Mouse (Mus musculus) layer of hippocampus, adult 9-10 months (tissue): ENCODE measurements around the gene Antxr1.

Experiments used
- DNase-seq: peaks from one replicate; pipeline ENCODE4 v3.0.0; 2022; ENCODE audit warnings: low spot score

Antxr1 gene

DNA sequence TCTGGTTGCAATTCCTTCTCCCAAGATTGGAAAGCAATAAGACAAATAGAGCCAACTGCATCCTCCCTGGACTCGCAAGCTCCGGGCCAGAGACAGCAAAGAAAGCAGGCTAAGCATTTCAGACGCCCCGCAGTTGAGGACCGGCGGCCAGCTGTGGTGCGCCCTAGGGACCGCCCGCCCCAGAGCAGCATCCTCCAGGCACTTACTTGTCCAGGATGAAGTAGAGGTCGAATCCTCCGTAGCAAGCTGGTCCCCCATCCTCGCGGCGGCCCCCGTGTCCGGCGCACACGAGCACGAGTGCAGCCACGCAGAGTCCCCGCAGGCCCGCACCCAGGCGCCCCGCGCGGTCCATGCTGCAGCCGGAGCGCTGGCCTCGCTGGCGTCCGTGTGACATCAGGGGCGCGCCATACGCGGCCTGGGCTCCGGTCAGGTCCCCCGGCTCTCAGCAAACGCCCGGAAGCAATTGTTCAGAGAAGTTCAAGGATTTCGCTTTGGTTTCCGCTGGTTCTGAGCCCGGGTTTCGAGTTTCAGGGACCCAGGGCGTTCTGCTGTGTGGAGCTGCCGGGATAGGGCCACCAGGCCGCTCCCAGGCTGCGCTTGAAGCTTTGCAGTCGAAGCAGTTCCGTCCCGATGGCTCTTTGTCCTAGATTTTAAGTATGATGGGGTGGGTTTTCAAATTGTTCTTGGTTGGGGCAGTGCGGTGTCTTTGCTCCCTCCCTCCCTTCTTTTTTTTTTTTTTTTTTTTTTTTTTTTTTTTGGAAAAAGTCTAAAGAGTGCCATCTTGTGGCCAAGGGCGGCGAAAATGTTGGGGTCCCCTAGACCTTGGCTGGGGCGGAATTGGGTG lies at the start of gene Antxr1:
Gene Antxr1 (minus strand): TSS at position 731 of the 844 bp plus-strand sequence.
- DNase-seq: no peak

DNA sequence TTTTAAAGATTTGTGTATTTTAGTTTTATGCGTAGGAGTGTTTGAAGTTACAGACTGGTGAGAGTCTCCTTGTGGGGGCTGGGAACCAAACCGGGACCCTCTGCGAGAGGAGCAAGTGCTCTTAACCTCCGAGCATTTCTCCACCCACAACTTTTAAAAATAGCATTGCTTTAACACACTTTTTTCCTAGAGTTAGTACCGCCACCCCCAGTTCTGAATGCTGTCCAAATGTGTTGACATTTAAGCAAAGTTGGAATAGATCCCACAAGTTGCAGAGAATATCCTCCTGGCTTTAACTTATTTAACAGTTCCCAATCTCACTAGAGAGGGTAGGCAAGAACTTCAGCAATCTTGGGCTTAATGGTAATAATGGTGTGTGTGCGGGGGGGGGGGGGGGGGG lies 49.1 kb upstream of the Antxr1 start:
- DNase-seq: no peak

DNA sequence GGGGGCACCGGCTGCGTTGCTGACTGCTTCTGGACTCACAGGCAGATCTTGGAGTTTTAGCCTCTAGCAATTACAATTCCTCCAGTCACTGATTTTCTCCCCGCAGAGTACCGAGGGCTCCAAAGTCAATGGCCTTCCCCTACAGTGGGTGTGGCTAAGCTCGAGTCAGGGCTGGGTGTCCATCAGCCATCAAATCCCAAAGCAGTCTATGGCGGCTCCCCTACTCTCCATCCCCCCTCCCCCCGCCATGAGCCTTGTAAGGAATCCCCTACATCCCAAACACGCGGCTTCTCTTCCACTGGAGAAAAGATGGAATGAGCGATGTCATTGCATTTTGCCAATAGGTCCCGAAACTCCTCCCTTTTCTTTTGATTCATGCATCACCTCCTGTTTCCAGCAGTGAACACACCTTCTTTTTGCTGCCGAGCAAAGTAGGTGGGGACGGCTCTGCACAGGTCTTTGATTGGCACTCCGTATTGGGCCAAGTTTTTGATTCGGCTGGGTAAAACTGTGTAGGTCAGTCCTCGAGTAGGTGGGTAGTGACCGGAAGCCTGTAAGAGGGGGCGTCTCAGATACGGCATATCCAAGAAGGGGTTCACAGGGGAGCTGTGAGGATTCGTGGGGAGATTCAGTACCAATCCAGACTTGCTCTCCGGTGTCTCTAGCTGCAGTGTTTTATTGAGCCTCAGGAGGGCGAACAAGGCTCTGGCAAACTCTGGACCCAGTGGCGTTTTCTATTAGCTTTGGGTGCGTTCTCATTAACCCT lies 48.5 kb upstream of the Antxr1 start:
- DNase-seq: no peak

DNA sequence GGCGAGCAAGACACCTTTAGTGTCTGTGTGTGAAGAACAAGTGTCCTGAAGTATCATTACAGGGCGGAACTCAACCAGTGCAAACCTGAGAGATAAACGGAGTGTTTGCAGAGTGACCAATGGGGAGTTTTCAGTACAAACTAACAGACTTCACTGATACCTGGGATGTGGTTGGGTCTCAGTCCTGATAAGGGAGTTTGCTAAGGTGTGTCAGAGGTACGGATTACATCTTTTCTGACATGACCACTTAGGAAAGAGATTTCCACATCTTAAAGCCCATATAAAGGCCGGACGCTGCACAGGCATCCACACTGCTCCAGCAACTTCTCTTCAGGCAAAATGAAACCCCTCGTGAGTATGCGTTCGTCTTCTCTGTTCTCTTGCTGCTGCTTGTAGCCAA lies 37.4 kb upstream of the Antxr1 start, which contains the start of gene Gkn2:
Gene Gkn2 (plus strand): TSS at position 301 of the 400 bp plus-strand sequence.
- DNase-seq: no peak

DNA sequence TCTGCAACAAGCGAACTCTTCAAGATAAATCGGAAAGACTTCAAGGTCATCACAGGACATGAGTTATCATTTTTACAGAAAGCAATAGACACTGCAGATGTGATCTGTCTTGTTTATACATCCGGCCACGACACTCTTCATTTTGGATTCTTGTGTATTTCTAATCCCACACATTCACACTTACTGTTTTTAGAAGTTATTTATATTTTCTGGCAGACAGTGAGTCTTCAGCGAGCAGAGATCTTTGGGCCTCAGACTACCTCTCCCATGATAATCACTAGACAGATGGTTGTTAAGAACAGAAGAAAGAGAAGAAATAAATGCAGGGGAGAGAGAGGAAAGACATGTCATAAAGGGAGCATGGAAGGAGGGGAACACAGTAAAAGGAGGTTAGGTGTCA lies 33.6 kb upstream of the Antxr1 start:
- DNase-seq: no peak

DNA sequence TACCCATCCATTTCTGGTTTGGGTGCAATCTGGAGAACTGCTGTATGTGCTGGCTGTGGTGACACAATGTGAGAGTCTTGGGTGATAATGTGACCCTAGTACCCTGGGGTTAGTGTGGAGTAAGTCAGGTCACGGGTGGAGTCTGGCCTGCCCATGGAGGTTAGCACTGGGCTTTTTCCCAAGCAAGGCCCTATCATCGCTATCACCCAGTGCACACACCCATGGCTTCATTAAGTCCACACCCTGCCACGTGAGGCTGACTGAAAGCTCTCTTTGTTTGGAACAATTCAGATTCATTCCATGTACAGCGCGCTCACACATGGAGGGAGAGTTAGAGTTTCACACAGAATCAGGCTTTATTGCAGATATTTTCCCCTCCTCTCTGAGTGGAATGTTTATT lies 18.8 kb upstream of the Antxr1 start:
- DNase-seq: no peak

DNA sequence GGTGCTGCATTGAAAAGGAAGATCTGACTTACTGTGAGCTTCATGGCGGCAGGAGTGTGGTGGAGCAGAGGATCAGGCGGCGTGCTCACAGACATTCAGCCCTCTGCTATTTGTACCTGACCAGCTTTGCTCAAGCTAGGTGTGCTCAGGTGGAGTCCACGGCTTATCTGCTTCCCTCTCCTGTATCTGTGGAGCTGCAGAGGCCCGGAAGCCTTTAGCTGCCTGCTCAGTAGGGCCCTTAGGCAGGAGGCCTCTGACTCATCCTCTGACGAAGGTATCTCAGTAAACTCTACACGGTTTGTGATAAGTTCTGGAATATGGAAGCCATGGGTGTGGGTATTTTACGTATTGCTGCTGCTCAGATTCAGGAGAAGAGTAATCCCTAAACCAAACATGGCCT lies 15.2 kb upstream of the Antxr1 start, which contains the start of gene Gkn1:
Gene Gkn1 (minus strand): TSS at position 114 of the 400 bp plus-strand sequence.
- DNase-seq: no peak

DNA sequence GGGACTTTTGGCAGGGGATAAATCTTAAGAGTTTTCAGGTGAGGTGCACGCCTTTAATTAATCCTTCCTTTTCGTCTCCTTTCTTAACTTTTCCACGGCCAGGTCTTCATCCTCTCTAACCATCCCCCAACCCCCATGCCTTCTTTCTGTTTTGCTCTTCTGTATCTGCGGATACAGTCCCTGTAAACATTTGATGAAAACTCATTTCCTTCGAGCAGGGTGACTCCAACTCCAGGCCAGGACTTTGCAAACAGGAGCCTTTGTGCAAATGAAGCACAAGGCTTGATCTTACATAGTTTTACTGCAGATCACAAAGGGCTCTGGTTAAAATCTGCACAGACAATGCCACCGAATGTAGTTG lies 294 bp upstream of the Antxr1 start:
- no peak for DNase-seq

DNA sequence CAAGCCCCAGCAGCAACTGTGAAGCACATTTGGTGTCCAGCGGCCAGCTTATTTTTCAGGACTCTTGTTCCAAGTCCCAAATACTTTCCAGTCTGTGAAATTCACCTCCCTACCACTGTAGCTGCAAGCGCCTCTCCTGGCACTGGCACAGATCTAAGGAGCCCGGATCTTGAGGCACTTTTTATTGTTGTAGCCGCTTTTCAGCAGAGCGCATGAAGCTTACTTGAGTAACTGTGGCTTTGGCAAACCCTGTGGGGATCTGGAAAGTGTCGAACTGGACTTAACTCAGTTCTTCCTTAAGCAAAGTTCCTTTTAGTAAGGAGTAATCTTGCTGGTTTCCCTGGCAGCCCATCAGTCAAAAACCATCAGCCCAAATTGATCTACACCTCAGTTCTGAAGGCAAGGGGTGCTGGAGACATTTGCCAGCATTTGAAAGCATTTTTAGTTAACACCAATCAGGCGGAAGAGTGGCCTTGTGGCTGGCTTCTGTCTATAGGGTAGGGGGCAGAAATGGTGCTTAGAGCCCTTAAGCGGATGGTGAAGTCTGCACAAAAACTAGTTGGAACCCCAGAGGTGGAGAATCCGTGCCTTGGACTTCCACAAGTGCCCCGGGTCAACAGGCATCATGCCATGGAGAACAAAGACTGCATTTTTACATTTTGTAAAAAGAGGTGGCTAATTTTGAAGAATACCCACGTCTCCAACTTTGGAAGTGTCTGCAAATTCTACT lies 1.1 kb downstream of the Antxr1 start:
- DNase-seq: no peak

DNA sequence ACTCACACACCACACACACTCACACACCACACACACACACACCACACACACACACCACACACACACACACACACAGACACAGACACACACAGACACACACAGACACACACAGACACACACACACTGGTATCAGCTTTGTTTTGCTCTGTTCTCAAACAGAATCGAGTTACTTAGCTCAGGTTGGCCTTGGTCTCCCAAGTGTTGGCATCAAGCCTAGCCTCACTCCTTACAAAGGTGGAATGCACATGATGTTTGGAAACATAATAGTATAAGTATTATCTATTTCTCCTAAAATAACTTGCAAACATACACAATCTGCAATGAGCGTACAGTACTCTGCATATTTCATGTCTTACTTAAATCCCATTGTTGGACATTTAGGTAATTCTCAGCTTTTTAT lies 3.2 kb downstream of the Antxr1 start:
- DNase-seq: no peak

DNA sequence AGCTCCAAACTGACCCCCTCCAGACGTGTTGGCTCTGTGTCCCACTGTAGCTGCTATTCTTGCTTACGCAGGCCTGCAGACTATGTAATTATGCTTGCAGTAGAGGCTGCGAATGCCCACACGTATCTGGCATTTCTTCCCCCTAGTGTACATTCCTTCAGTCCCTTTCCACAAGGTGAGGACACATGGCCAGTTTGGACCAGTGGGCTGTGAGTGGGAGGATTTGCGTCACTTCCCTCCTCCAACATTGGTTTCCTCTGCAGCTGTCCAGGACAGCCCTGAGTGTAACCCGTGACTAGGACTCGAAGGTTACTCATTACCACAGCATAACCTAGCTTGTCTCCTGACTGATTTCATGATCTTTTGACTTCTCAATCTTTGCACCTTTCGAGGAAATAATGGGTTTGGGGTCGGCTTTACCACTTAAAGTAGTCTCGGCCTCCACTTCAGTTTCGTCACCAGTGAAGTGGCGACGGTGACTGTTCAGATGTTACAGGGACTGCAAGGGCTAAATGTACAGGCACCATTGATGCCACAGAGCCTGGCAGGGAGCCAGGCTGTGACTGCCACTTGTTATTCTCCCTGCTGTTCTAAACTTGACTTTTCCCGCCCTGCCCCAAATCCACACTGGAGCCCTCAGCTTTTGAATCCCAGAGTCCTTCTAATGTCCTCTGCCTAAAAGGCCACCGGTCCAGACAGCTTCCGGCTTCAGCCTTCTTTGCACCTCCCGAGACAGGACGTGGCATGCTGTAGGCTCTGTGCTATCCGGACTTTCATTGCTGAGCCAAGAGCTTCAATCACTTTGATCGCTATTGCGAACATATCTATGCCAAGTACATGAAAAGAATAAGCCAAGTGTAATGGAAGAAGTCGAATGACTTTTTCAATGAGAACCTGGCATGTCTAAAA lies 7.1 kb downstream of the Antxr1 start:
- no peak for DNase-seq

DNA sequence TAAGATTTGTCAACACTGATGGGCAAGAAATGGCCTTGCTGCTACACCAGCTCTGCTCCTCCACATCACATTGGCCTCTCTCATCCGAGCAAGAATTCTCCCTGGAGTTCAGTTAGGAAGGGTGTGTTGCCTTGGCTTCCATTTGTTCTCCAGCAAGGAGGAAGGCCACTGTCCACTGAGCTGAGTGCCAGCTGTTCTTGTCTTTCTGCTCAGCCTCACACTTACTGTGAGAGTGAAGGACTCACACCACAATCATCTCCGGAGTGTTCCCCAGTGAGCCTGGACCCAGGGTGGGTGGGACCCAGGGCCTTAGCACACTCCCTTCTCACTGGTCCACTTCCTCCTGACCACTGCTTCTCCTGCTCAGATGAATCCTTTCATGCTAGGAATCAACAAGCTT lies 8.7 kb downstream of the Antxr1 start:
- DNase-seq: no peak

DNA sequence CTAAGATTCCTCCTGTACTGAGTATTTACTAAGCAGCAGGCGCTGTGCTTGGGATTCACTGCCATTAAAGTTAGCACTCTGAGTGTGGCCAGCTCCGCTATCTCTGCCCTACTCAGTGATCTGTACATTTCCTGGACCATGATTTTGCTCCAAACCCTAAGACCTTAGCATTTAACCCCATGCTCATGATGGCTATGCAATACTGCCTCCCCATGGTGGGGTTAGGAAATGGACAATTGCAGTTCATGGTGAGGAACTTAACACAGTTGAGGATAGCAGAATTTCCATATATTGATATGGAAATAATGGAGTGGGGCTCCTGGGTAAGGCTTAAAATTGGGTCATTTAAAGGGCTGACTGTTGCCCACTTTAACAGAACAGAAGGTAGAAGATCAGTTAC lies 12.2 kb downstream of the Antxr1 start:
- DNase-seq: no peak

DNA sequence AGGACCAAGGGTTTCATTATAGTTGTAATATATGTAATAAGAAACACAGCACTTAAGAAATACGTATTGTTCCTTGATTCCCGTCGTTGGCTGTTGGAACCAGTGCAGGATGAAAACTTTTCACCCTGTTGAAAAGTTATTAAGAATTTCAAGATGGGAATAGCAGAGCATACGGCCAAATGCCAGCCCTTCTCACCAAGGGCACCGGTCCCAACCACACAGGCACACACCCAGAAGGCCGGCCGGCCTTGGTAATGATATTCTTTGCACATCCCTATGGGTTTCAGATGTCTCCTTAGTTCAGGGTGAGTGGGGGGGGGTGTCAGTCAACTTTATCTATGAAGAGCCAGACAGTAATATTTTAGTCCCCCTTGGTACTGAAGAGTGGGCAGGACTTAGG lies 17.0 kb downstream of the Antxr1 start:
- DNase-seq: no peak

DNA sequence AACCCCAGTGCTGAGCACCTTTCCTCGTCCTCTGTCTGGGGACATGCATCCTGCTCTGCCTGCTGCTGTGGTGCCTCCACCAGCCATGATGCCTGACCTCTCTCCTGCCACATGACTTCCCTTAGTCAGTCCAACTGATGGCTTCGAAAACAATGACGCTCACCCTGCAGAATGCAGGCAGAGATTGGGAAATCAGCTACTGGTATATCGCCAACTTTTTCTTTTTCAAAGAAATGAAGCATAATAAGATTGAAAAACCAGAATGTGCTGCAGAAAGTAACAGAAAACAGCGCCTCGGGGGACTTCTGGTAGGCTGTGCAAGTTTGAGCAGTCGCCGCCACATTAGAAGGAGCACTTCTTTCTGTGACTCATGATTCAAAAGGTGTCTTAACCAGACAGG lies 18.7 kb downstream of the Antxr1 start:
- DNase-seq: no peak

DNA sequence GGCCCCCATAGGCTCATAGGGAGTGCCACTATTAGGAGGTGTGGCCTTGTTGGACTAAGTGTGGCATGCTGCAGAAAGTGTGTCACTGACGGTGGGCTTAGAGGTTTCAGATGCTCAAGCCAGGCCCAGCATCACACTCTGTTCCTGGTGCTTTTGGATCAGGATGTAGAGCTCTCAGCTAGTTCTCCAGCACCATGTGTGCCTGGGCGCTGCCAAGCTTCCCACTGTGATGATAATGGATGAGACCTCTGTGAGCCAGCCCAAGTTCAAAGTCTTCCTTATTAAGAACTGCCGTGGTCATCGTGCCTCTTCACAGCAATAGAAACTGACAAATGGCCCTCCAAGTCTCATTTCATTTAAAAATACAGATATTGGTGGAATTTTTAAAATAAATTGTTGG lies 22.9 kb downstream of the Antxr1 start:
- no peak for DNase-seq

DNA sequence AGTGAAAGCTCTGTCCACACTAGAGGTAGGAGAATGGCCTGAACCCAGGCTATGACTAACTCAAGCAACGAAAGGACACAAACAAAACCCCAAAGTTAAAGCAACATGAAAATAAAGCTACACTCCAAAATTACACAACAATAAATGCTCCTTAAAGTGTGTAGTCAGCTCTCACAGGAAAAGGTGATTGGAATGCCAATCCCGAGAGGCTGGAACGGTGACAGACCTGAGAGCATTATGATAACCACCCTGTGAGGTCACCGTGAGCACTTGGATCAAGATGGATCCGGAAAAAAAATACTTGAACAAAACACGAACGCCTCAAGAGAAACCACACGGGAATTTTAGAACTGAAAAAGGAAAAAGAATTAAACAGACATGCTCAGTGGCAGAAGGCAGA lies 31.1 kb downstream of the Antxr1 start:
- DNase-seq: no peak

DNA sequence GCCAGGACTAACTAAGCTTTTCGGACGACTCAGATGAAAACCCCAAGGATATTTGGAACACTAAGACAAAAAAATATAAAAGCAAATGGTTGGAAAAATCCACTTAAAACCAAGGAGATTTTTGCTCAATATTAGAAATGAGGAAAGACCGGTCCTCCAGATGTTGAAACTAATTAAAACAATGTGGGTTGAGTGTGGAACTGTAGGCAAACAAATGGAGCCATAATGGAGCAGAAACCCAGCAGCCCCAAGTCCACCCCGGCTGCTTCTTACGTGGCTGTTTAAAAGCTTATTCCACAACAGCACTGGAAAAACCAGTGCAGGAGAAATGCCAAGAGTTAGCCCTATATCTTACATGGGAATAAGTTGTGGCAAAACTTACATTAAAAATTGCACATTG lies 32.9 kb downstream of the Antxr1 start:
- no peak for DNase-seq

DNA sequence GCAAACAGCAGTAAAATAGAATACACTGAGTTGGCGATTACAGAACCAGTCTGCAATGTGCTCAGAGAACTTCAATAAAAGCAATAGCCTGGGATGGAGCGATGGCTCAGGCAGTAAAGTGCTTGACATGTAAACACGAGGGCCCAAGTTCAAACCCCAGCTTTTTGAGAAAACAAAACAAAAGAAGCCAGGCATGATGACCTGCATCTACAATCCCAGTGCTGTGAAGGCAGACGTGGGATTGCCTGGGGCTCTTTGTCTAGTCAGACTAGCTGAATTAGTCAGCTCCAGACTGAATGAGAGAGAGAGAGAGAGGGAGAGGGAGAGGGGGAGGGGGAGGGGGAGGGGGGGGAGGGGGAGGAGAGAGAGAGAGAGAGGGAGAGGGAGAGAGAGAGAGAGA lies 33.6 kb downstream of the Antxr1 start:
- DNase-seq: no peak

DNA sequence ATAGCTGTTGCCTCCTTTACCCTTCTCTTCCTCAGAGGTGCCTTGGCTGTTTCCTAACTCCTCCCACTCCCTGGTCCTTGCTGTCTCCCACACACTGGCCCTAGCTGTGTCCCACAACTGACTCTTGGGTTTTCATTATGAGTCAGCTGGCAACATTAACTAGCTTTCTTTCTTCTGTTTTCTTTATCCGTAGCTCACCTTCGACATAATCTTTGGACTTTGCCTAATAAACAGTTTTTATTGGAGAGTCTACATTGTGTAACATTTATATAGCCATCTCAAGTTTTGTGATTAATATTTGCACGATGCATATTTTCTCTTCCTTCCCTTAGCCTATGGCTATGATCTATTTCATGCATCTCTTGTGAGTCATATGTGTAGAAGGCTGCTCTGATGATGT lies 40.7 kb downstream of the Antxr1 start:
- DNase-seq: no peak
